Mouse (Mus musculus): ENCODE data around the gene Tyw3. TPM values are rescaled to one million over a fixed set of nuclear protein-coding genes. Genes with fewer than 3 reads are reported as not detected.

Gene Tyw3
- total and polyA plus RNA-seq, 3 experiments = 46.8 to 70.4 (median 62.5) TPM

- no peaks in the 10 kb centered on the region for H3K27me3 ChIP-seq (replicated peaks)
- H3K36me3 ChIP-seq (replicated peaks in 1 of 2; ENCODE audit: control insufficient read depth in 1 of 2, insufficient read depth in 1 of 2, low read length in 1 of 2) = peaks cover 38 to 62% of the 10 kb centered on the region in 2 experiments
- DNase-seq (ENCODE audit: extremely low read depth) = no peak
- no peaks in the 10 kb centered on the region for H3K79me2 ChIP-seq (replicated peaks; ENCODE audit: control insufficient read depth, extremely low read depth, insufficient read depth, poor library complexity, severe bottlenecking)
- H3K4me2 ChIP-seq (ENCODE audit: insufficient read depth, low read depth, poor library complexity, severe bottlenecking) = no peak overlapping the region
- no peak overlapping the region for H3K27ac ChIP-seq (ENCODE audit: insufficient read depth, low read depth)
- peaks cover 2 to 19% of the 10 kb centered on the region in 2 experiments; a peak in 3 of 4 replicates for H3K4me1 ChIP-seq (ENCODE audit: control insufficient read depth in 1 of 2, insufficient read depth in 2 of 2)
- in situ Hi-C loops (cut with MboI; ENCODE audit: low pct_ligation_motif_present, low pct_unique_long_range_greater_than_20kb, low sequenced_read_pairs) (no loop called here), dilution Hi-C loops (cut with MboI; ENCODE audit: extremely low pct_ligation_motif_present, extremely low pct_unique_long_range_greater_than_20kb, low sequenced_read_pairs) (no loop called here)
- TF ChIP-seq TBP (conservative IDR thresholded peaks at IDR 0.05; ENCODE audit: low read depth, low read length) = no peak
- no peak for TF ChIP-seq GABPA (IDR thresholded peaks at IDR 0.05; ENCODE audit: insufficient replicate concordance, low read depth, low read length)
- no peak for TF ChIP-seq UBTF (IDR thresholded peaks at IDR 0.05; ENCODE audit: low read depth, low read length)
- H3K9ac ChIP-seq (ENCODE audit: insufficient read depth, low read depth) = no peak overlapping the region
- no peak overlapping the region for H3K4me3 ChIP-seq (replicated peaks in 1 of 3; ENCODE audit: low read depth in 2 of 3, low read length in 2 of 3, poor library complexity in 1 of 3)
- H3K9me3 ChIP-seq (replicated peaks; ENCODE audit: low read length) = no peaks in the 10 kb centered on the region
Measured at GRCm38 (mm10) chr3:154594156-154594555, 2.7 kb downstream of the Tyw3 start.

GRCm38 (mm10) chr3:154593596-154593995 is 3.3 kb downstream of the Tyw3 start:
- Histone ChIP-seq H3K4me2 (ENCODE audit: insufficient read depth, low read depth, poor library complexity, severe bottlenecking) (no peak overlapping the region), H3K9me3 (replicated peaks; ENCODE audit: low read length) (no peaks in the 10 kb centered on the region), H3K4me1 (ENCODE audit: control insufficient read depth in 1 of 2, insufficient read depth in 2 of 2) (peaks cover 2 to 19% of the 10 kb centered on the region in 2 experiments; a peak in 3 of 4 replicates), H3K4me3 (replicated peaks in 1 of 3; ENCODE audit: low read depth in 2 of 3, low read length in 2 of 3, poor library complexity in 1 of 3) (no peak overlapping the region), H3K36me3 (replicated peaks in 1 of 2; ENCODE audit: control insufficient read depth in 1 of 2, insufficient read depth in 1 of 2, low read length in 1 of 2) (peaks cover 38 to 62% of the 10 kb centered on the region in 2 experiments), H3K27ac (ENCODE audit: insufficient read depth, low read depth) (no peak overlapping the region), H3K9ac (ENCODE audit: insufficient read depth, low read depth) (no peak overlapping the region), H3K27me3 (replicated peaks) (no peaks in the 10 kb centered on the region), H3K79me2 (replicated peaks; ENCODE audit: control insufficient read depth, extremely low read depth, insufficient read depth, poor library complexity, severe bottlenecking) (no peaks in the 10 kb centered on the region)
- TF ChIP-seq CHD2 (IDR thresholded peaks at IDR 0.05; ENCODE audit: low read length) (no peak), TBP (conservative IDR thresholded peaks at IDR 0.05; ENCODE audit: low read depth, low read length) (no peak), IRF4 (IDR thresholded peaks at IDR 0.05; ENCODE audit: low read depth, low read length) (no peak), SIN3A (IDR thresholded peaks at IDR 0.05; ENCODE audit: low read length) (no peak), MXI1 (IDR thresholded peaks at IDR 0.05; ENCODE audit: low read depth, low read length) (no peak)
- in situ Hi-C loops (cut with MboI; ENCODE audit: low pct_ligation_motif_present, low pct_unique_long_range_greater_than_20kb, low sequenced_read_pairs) (no loop called here), dilution Hi-C loops (cut with MboI; ENCODE audit: extremely low pct_ligation_motif_present, extremely low pct_unique_long_range_greater_than_20kb, low sequenced_read_pairs) (no loop called here)
- DNase-seq (ENCODE audit: extremely low read depth) = no peak

DNA sequence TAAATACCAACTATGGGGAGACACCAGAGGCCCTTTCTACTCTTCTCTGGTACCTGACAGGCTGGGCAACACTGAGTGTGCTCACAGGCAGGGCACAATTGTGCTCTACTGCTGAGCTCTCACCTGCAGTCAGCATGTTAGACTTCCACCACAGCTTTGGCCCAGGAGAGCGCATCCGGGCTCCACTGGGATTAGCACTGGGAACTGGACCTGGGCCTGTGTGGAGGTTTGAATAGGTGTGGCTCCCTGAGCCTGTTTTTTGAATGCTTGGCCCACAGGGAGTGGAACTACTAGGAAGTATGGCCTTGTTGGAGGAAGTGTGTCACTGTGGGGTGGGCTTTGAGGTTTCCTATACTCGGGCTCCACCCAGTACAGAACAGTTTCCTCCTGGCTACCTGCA is 5.3 kb downstream of the Tyw3 start:
- peaks cover 54 to 79% of the 10 kb centered on the region in 2 experiments for H3K36me3 ChIP-seq (replicated peaks in 1 of 2; ENCODE audit: control insufficient read depth in 1 of 2, insufficient read depth in 1 of 2, low read length in 1 of 2)
- no peak overlapping the region for H3K9ac ChIP-seq (ENCODE audit: insufficient read depth, low read depth)
- TF ChIP-seq KAT2A (IDR thresholded peaks at IDR 0.05; ENCODE audit: insufficient replicate concordance, low read length) (no peak), USF2 (conservative IDR thresholded peaks at IDR 0.05; ENCODE audit: low read depth, low read length) (no peak), TBP (conservative IDR thresholded peaks at IDR 0.05; ENCODE audit: low read depth, low read length) (no peak), MEF2A (IDR thresholded peaks at IDR 0.05; ENCODE audit: borderline replicate concordance, low read depth, low read length) (no peak), POLR2AphosphoS2 (IDR thresholded peaks at IDR 0.05; ENCODE audit: low read depth, low read length) (no peak)
- H3K4me1 ChIP-seq (ENCODE audit: control insufficient read depth in 1 of 2, insufficient read depth in 2 of 2) = peaks cover 0 to 10% of the 10 kb centered on the region in 2 experiments; a peak in 2 of 4 replicates
- H3K4me2 ChIP-seq (ENCODE audit: insufficient read depth, low read depth, poor library complexity, severe bottlenecking) = no peak overlapping the region
- DNase-seq (ENCODE audit: extremely low read depth) = no peak
- no peaks in the 10 kb centered on the region for H3K27me3 ChIP-seq (replicated peaks)
- dilution Hi-C loops (cut with MboI; ENCODE audit: extremely low pct_ligation_motif_present, extremely low pct_unique_long_range_greater_than_20kb, low sequenced_read_pairs) = no loop called here
- H3K4me3 ChIP-seq (replicated peaks in 1 of 3; ENCODE audit: low read depth in 2 of 3, low read length in 2 of 3, poor library complexity in 1 of 3) = no peak overlapping the region
- no peaks in the 10 kb centered on the region for H3K79me2 ChIP-seq (replicated peaks; ENCODE audit: control insufficient read depth, extremely low read depth, insufficient read depth, poor library complexity, severe bottlenecking)
- H3K27ac ChIP-seq (ENCODE audit: insufficient read depth, low read depth) = no peak overlapping the region
- H3K9me3 ChIP-seq (replicated peaks; ENCODE audit: low read length) = no peaks in the 10 kb centered on the region
- in situ Hi-C loops (cut with MboI; ENCODE audit: low pct_ligation_motif_present, low pct_unique_long_range_greater_than_20kb, low sequenced_read_pairs) = no loop called here
